Mouse (Mus musculus) intestine, embryonic 16.5 days (tissue): ENCODE data around the gene Vmn1r123. TPM values are rescaled to one million over a fixed set of nuclear protein-coding genes. Genes with fewer than 3 reads are reported as not detected.
"Not testable (repeated sequence)": the region's sequence is repeated elsewhere in the genome, so short reads cannot be mapped to it uniquely, and the experiment has no call there.

Experiments used
- ATAC-seq: fragments of 200-750 bp; cut with Nextera tagmentation; 2 replicates; pipeline ENCODE4 v1.8.0; 2017; ENCODE audit warnings: moderate TSS enrichment, moderate library complexity
- H3K27ac ChIP-seq: fragments of 300-500 bp; sonication (generic); 2 replicates; pipeline ENCODE4 v1.5.1; 2014; ENCODE audit warnings: mild to moderate bottlenecking, low read length
- H3K27me3 ChIP-seq: fragments of 300-500 bp; sonication (generic); replicated peaks from 2 replicates; pipeline ENCODE4 v1.6.1; 2014; ENCODE audit warnings: low read length, control low read depth, mixed read lengths; ENCODE audit not compliant: control insufficient read depth, insufficient read depth
- H3K36me3 ChIP-seq: fragments of 300-500 bp; sonication (generic); 2 replicates; pipeline ENCODE4 v1.6.1; 2014; ENCODE audit warnings: low read length, control low read depth; ENCODE audit not compliant: control insufficient read depth, insufficient read depth
- H3K4me1 ChIP-seq: fragments of 300-500 bp; sonication (generic); 2 replicates; pipeline ENCODE4 v1.6.1; 2014; ENCODE audit warnings: low read length, control low read depth, mixed read lengths; ENCODE audit not compliant: control insufficient read depth, insufficient read depth
- H3K4me2 ChIP-seq: fragments of 300-500 bp; sonication (generic); 2 replicates; pipeline ENCODE4 v1.6.1; 2014; ENCODE audit warnings: low read depth, low read length, control low read depth
- H3K4me3 ChIP-seq: fragments of 300-500 bp; sonication (generic); 2 replicates; pipeline ENCODE4 v1.5.1; 2014; ENCODE audit warnings: mild to moderate bottlenecking, low read length
- H3K9ac ChIP-seq: fragments of 300-500 bp; sonication (generic); 2 replicates; pipeline ENCODE4 v1.6.1; 2014; ENCODE audit warnings: low read depth, low read length
- H3K9me3 ChIP-seq: fragments of 300-500 bp; sonication (generic); 2 replicates; pipeline ENCODE4 v1.6.1; 2016; ENCODE audit warnings: low read length, control low read depth; ENCODE audit not compliant: control insufficient read depth
- WGBS: fragments of 180-500 bp; shearing (Covaris S2); extraction: QIAGEN DNeasy Blood & Tissue Kit; methylation state at CpG from one replicate; pipeline ENCODE4 v1.1.7; 2014; 5-methylcytosine and 5-hydroxymethylcytosine counted together
- polyA plus RNA-seq: library from polyadenylated mRNA; unstranded; fragments of >200 nt; fragmentation: Nextera tagmentation; extraction: Ambion mirVana; gene quantifications from 2 replicates; pipeline ENCODE4 v1.2.1, GENCODE M21; 2015

Gene Vmn1r123
- not detected in 2 replicates for polyA plus RNA-seq

- not testable (repeated sequence) for H3K9me3 ChIP-seq, H3K9ac ChIP-seq, ATAC-seq, H3K4me2 ChIP-seq, H3K4me3 ChIP-seq, H3K27me3 ChIP-seq, H3K27ac ChIP-seq, H3K36me3 ChIP-seq, H3K4me1 ChIP-seq
- WGBS: 18% methylated on average over 1 of the region's 3 CpGs
Observed at GRCm38 (mm10) chr7:21161885-21162284, at the start of gene Vmn1r123. Gene Vmn1r123 (plus strand): TSS chr7:21162185.

GRCm38 (mm10) chr7:21134028-21134427 lies 28.0 kb upstream of the Vmn1r123 start, which contains the start of gene Vmn1r122:
Gene Vmn1r122 (minus strand): TSS chr7:21134128.
- whole genome bisulfite sequencing: 61% methylated on average over 2 of the region's 3 CpGs
- not testable (repeated sequence) for H3K4me2 ChIP-seq, H3K36me3 ChIP-seq, ATAC-seq, H3K9me3 ChIP-seq, H3K9ac ChIP-seq, H3K4me3 ChIP-seq, H3K4me1 ChIP-seq, H3K27me3 ChIP-seq, H3K27ac ChIP-seq

GRCm38 (mm10) chr7:21190323-21190722 lies 28.3 kb downstream of the Vmn1r123 start, which contains the start of gene Gm5157:
Gene Gm5157 (minus strand): TSS chr7:21190423.
- not testable (repeated sequence) for H3K9me3 ChIP-seq, ATAC-seq, H3K36me3 ChIP-seq, H3K9ac ChIP-seq, H3K27ac ChIP-seq, H3K4me3 ChIP-seq, H3K4me2 ChIP-seq, H3K27me3 ChIP-seq, H3K4me1 ChIP-seq
- WGBS: 35% methylated on average over 1 of the region's 2 CpGs

Other genes with a start within 250 kb of the Vmn1r123 start
- gene Vmn1r118, start 249.8 kb upstream of the Vmn1r123 start, polyA plus RNA-seq: not detected in 2 replicates
- gene Vmn1r119, start 149.7 kb upstream of the Vmn1r123 start, polyA plus RNA-seq: not detected in 2 replicates
- gene Vmn1r120, start 108.4 kb upstream of the Vmn1r123 start, polyA plus RNA-seq: not detected in 2 replicates
- not detected in 2 replicates for gene Vmn1r121, start 63.7 kb upstream of the Vmn1r123 start, polyA plus RNA-seq
- not detected in 2 replicates for gene Vmn1r122, start 28.1 kb upstream of the Vmn1r123 start, polyA plus RNA-seq
- not detected in 2 replicates for gene Gm5157, start 28.2 kb downstream of the Vmn1r123 start, polyA plus RNA-seq
- gene Vmn1r124, start 98.4 kb downstream of the Vmn1r123 start, polyA plus RNA-seq: not detected in 2 replicates
- gene Vmn1r125, start 110.0 kb downstream of the Vmn1r123 start, polyA plus RNA-seq: not detected in 2 replicates
- gene Vmn1r126, start 139.3 kb downstream of the Vmn1r123 start, polyA plus RNA-seq: not detected in 2 replicates
- gene Vmn1r127, start 157.7 kb downstream of the Vmn1r123 start, polyA plus RNA-seq: not detected in 2 replicates
- not detected in 2 replicates for gene Vmn1r128, start 187.2 kb downstream of the Vmn1r123 start, polyA plus RNA-seq
- gene Vmn1r129, start 199.1 kb downstream of the Vmn1r123 start, polyA plus RNA-seq: not detected in 2 replicates